Mouse (Mus musculus): ENCODE data around the gene Fam110a.
A peak's percentile ranks its signal among the peaks of the same experiment; 100 is the strongest.
"Not testable (repeated sequence)": the region's sequence is repeated elsewhere in the genome, so short reads cannot be mapped to it uniquely, and the experiment has no call there.

The Fam110a gene

GRCm38 (mm10) chr2:151997190-151997575 lies 17.2 kb upstream of the Fam110a start:
- not testable (repeated sequence) for DNase-seq (ENCODE audit: low read depth, low spot score)

- peak; percentile 89 for DNase-seq (ENCODE audit: low read depth, low spot score)
Observed at GRCm38 (mm10) chr2:151996229-151997189, 16.5 kb upstream of the Fam110a start, which contains the start of gene Slc52a3. Gene Slc52a3, plus strand, starts transcription at chr2:151996511.

GRCm38 (mm10) chr2:151994350-151995122 lies 14.5 kb upstream of the Fam110a start:
- peak; percentile 72 for DNase-seq (ENCODE audit: low read depth, low spot score)

GRCm38 (mm10) chr2:151991446-151991845 lies 11.4 kb upstream of the Fam110a start:
- no peak for DNase-seq (ENCODE audit: low read depth, low spot score)

GRCm38 (mm10) chr2:151990985-151991394 lies 11.0 kb upstream of the Fam110a start:
- no peak for DNase-seq (ENCODE audit: low read depth, low spot score)

GRCm38 (mm10) chr2:151988978-151989377 lies 9.0 kb upstream of the Fam110a start:
- DNase-seq (ENCODE audit: low read depth, low spot score) = no peak

- no peak for DNase-seq (ENCODE audit: low read depth, low spot score)
Observed at GRCm38 (mm10) chr2:151986958-151987357, 6.9 kb upstream of the Fam110a start.

- DNase-seq (ENCODE audit: low read depth, low spot score) = no peak
Observed at GRCm38 (mm10) chr2:151985426-151986172, 5.6 kb upstream of the Fam110a start.

GRCm38 (mm10) chr2:151984019-151984418 lies 4.0 kb upstream of the Fam110a start:
- DNase-seq (ENCODE audit: low read depth, low spot score) = no peak

- no peak for DNase-seq (ENCODE audit: low read depth, low spot score)
Observed at GRCm38 (mm10) chr2:151982476-151982875, 2.5 kb upstream of the Fam110a start.

GRCm38 (mm10) chr2:151981268-151981667 lies 1.2 kb upstream of the Fam110a start:
- no peak for DNase-seq (ENCODE audit: low read depth, low spot score)

- DNase-seq (ENCODE audit: low read depth, low spot score) = no peak
Observed at GRCm38 (mm10) chr2:151980355-151980693, 305 bp upstream of the Fam110a start.

GRCm38 (mm10) chr2:151978494-151978893 lies 1.5 kb downstream of the Fam110a start:
- no peak for DNase-seq (ENCODE audit: low read depth, low spot score)

GRCm38 (mm10) chr2:151977689-151978440 lies 2.2 kb downstream of the Fam110a start:
- peak; percentile 46 for DNase-seq (ENCODE audit: low read depth, low spot score)

- no peak for DNase-seq (ENCODE audit: low read depth, low spot score)
Observed at GRCm38 (mm10) chr2:151976067-151976466, 4.0 kb downstream of the Fam110a start.

- DNase-seq (ENCODE audit: low read depth, low spot score) = no peak
Observed at GRCm38 (mm10) chr2:151975295-151975694, 4.7 kb downstream of the Fam110a start.

GRCm38 (mm10) chr2:151973595-151974562 lies 6.1 kb downstream of the Fam110a start:
- peak; percentile 88 for DNase-seq (ENCODE audit: low read depth, low spot score)

- peak; percentile 78 for DNase-seq (ENCODE audit: low read depth, low spot score)
Observed at GRCm38 (mm10) chr2:151972880-151973594, 7.0 kb downstream of the Fam110a start.

GRCm38 (mm10) chr2:151971748-151972147 lies 8.3 kb downstream of the Fam110a start:
- DNase-seq (ENCODE audit: low read depth, low spot score) = no peak

Measured in CD4-positive helper T cell, adult 2 months (primary cell).